Mouse (Mus musculus) hindbrain, embryonic 14.5 days (tissue): ENCODE measurements around the gene Abca7. TPM values are rescaled to one million over a fixed set of nuclear protein-coding genes. Genes with fewer than 3 reads are reported as not detected.
"Not testable (repeated sequence)": the region's sequence is repeated elsewhere in the genome, so short reads cannot be mapped to it uniquely, and the experiment has no call there.

Experiments
- ATAC-seq: fragments of 200-750 bp; cut with Nextera tagmentation; 2 replicates; pipeline ENCODE4 v1.8.0; 2017; ENCODE audit warnings: moderate number of reproducible peaks, mild to moderate bottlenecking, moderate TSS enrichment, moderate library complexity; ENCODE audit not compliant: low FRiP score
- DNase-seq: peaks from one replicate; pipeline ENCODE4 v3.0.0-alpha.2; 2015; ENCODE audit warnings: low spot score
- H3K27ac ChIP-seq: fragments of 300-500 bp; sonication (generic); 2 replicates; pipeline ENCODE4 v1.5.1; 2014; ENCODE audit warnings: mild to moderate bottlenecking, moderate library complexity
- H3K27me3 ChIP-seq: fragments of 300-500 bp; sonication (generic); 2 replicates; pipeline ENCODE4 v1.6.1; 2014; ENCODE audit warnings: mild to moderate bottlenecking, low read length, mixed read lengths; ENCODE audit not compliant: control insufficient read depth, insufficient read depth
- H3K36me3 ChIP-seq: fragments of 300-500 bp; sonication (generic); replicated peaks from 2 replicates; pipeline ENCODE4 v1.6.1; 2014; ENCODE audit not compliant: control insufficient read depth, insufficient read depth
- H3K4me1 ChIP-seq: fragments of 300-500 bp; sonication (generic); replicated peaks from 2 replicates; pipeline ENCODE4 v1.6.1; 2014; ENCODE audit warnings: antibody characterized with exemption, low read length, mixed read lengths; ENCODE audit not compliant: control insufficient read depth, insufficient read depth
- H3K4me2 ChIP-seq: fragments of 300-500 bp; sonication (generic); replicated peaks from 2 replicates; pipeline ENCODE4 v1.6.1; 2014; ENCODE audit warnings: mild to moderate bottlenecking, moderate library complexity
- H3K4me3 ChIP-seq: fragments of 300-500 bp; sonication (generic); replicated peaks from 2 replicates; pipeline ENCODE4 v1.5.1; 2014; ENCODE audit warnings: mild to moderate bottlenecking, low read length
- H3K9ac ChIP-seq: fragments of 300-500 bp; sonication (generic); 2 replicates; pipeline ENCODE4 v1.6.1; 2014
- H3K9me3 ChIP-seq: fragments of 300-500 bp; sonication (generic); 2 replicates; pipeline ENCODE4 v1.6.1; 2016; ENCODE audit warnings: low read length; ENCODE audit not compliant: control insufficient read depth
- WGBS: fragments of 180-500 bp; shearing (Covaris S2); extraction: QIAGEN DNeasy Blood & Tissue Kit; methylation state at CpG from one replicate; pipeline ENCODE4 v1.1.7; 2014; 5-methylcytosine and 5-hydroxymethylcytosine counted together
- polyA plus RNA-seq: library from polyadenylated mRNA; unstranded; fragments of >200 nt; fragmentation: Nextera tagmentation; extraction: Ambion mirVana; gene quantifications from 2 replicates; pipeline ENCODE4 v1.2.1, GENCODE M21; 2014

Gene Abca7
- polyA plus RNA-seq, 1 experiment from 2014 or later = 4.1 TPM

DNA sequence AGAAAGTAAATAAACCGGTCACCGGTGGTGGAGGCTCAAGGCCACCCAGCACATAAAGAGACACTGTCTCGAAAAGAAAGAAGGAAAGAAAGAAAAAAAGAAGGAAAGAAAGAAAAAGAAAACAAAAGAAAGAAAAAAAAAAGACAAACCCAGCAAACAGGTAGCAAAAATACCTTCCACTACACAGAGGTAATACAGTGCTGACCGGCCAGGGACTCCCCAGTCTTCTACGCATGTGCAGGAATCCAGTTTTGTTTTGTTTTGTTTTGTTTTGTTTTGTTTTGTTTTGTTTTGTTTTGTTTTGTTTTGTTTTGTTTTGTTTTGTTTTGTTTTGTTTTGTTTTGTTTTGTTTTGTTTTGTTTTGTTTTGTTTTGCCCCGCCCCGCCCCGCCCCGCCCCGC lies 36.9 kb upstream of the Abca7 start:
- ATAC-seq = not testable (repeated sequence)

GRCm38 (mm10) chr10:79959847-79960601 lies 36.3 kb upstream of the Abca7 start, which contains the start of gene Wdr18:
Wdr18 (plus strand) TSS chr10:79960152.
- ATAC-seq = peak; percentile 96
- peaks cover 37% of the 10 kb centered on the region for H3K36me3 ChIP-seq
- peak; percentile 100 for DNase-seq
- H3K27ac ChIP-seq = peak within 1 kb of the TSS; percentile 69; the same call in 1 of the 2 replicates
- peaks cover 10% of the 10 kb centered on the region for H3K4me1 ChIP-seq
- H3K9ac ChIP-seq = peak within 1 kb of the TSS; percentile 83
- under 1% methylated on average over 61 of the region's 61 CpGs for WGBS
- H3K4me3 ChIP-seq = peak within 1 kb of the TSS; percentile 96
- H3K4me2 ChIP-seq = peak within 1 kb of the TSS; percentile 88
- H3K27me3 ChIP-seq = no peaks in the 10 kb centered on the region
- no peaks in the 10 kb centered on the region for H3K9me3 ChIP-seq

More for the DNA sequence above, 36.9 kb upstream of the Abca7 start:
- H3K4me1 ChIP-seq, H3K27me3 ChIP-seq, H3K4me3 ChIP-seq, H3K9me3 ChIP-seq, DNase-seq, H3K9ac ChIP-seq, H3K27ac ChIP-seq: not testable (repeated sequence)
- 34% methylated on average over 10 of the region's 10 CpGs for WGBS
- H3K36me3 ChIP-seq = peaks cover 31% of the 10 kb centered on the region
- H3K4me2 ChIP-seq = 0 out of 2 replicates have a peak overlapping the region, but pooled peaks have one; percentile 88

- H3K4me3 ChIP-seq = peak overlapping the region; percentile 96
- WGBS = 22% methylated on average over 10 of the region's 10 CpGs
- H3K4me1 ChIP-seq = peaks cover 10% of the 10 kb centered on the region
- peak overlapping the region; percentile 88 for H3K4me2 ChIP-seq
- H3K27me3 ChIP-seq = no peaks in the 10 kb centered on the region
- H3K9ac ChIP-seq = peak overlapping the region; percentile 83
- peaks cover 45% of the 10 kb centered on the region for H3K36me3 ChIP-seq
- no peak overlapping the region for H3K27ac ChIP-seq
- DNase-seq = no peak
- no peaks in the 10 kb centered on the region for H3K9me3 ChIP-seq
- no peak for ATAC-seq
Measured at GRCm38 (mm10) chr10:79960671-79961294, 35.5 kb upstream of the Abca7 start.

GRCm38 (mm10) chr10:79964727-79965126 lies 31.6 kb upstream of the Abca7 start:
- peaks cover 7% of the 10 kb centered on the region for H3K27me3 ChIP-seq
- no peaks in the 10 kb centered on the region for H3K9me3 ChIP-seq
- no peak overlapping the region for H3K9ac ChIP-seq
- no peak overlapping the region for H3K4me3 ChIP-seq
- DNase-seq (no peak), ATAC-seq (no peak)
- peaks cover 10% of the 10 kb centered on the region for H3K4me1 ChIP-seq
- WGBS = 95% methylated on average over 7 of the region's 7 CpGs
- no peak overlapping the region for H3K4me2 ChIP-seq
- H3K36me3 ChIP-seq = peaks cover 68% of the 10 kb centered on the region
- H3K27ac ChIP-seq = no peak overlapping the region

- peaks cover 68% of the 10 kb centered on the region for H3K36me3 ChIP-seq
Measured at GRCm38 (mm10) chr10:79965325-79965724, 31.0 kb upstream of the Abca7 start.

GRCm38 (mm10) chr10:79966886-79967400 lies 29.4 kb upstream of the Abca7 start:
- H3K27me3 ChIP-seq = peaks cover 27% of the 10 kb centered on the region
- peaks cover 6% of the 10 kb centered on the region; the same call in 1 of the 2 replicates for H3K4me1 ChIP-seq
- no peak overlapping the region for H3K27ac ChIP-seq
- H3K36me3 ChIP-seq = peaks cover 61% of the 10 kb centered on the region
- DNase-seq (no peak), ATAC-seq (no peak)
- no peak overlapping the region for H3K9ac ChIP-seq
- no peak overlapping the region for H3K4me3 ChIP-seq
- no peaks in the 10 kb centered on the region for H3K9me3 ChIP-seq
- H3K4me2 ChIP-seq = no peak overlapping the region
- WGBS = 85% methylated on average over 5 of the region's 5 CpGs

More at GRCm38 (mm10) chr10:79965325-79965724, 31.0 kb upstream of the Abca7 start:
- H3K27ac ChIP-seq = no peak overlapping the region
- ATAC-seq (no peak), DNase-seq (no peak)
- WGBS = 96% methylated on average over 5 of the region's 5 CpGs
- H3K27me3 ChIP-seq = peaks cover 11% of the 10 kb centered on the region
- no peaks in the 10 kb centered on the region for H3K9me3 ChIP-seq
- no peak overlapping the region for H3K4me2 ChIP-seq
- no peak overlapping the region for H3K9ac ChIP-seq
- H3K4me1 ChIP-seq = peaks cover 10% of the 10 kb centered on the region
- H3K4me3 ChIP-seq = no peak overlapping the region

DNA sequence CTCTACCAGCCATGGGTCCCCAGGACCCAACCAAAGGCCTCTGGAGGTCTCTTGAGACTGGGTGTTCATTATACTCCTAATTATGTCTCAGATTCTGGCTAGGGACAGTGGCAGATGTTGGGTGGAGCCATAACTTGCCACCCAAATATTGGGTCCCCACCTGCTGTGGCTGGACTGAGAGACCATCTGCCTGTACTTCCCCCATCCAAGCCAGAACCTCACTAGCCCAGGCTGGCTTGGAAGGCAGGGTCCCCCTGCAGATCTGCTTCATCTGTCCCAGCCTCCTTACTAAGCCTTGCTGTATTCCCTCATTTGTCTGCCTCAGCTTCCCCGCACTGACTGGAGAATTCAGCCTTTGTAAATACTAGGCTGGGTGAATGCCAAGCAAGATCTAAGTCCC lies 28.1 kb upstream of the Abca7 start:
- H3K36me3 ChIP-seq = peaks cover 49% of the 10 kb centered on the region

GRCm38 (mm10) chr10:79969124-79969568 lies 27.1 kb upstream of the Abca7 start:
- H3K27me3 ChIP-seq = peaks cover 41% of the 10 kb centered on the region

More for the DNA sequence above, 28.1 kb upstream of the Abca7 start:
- Histone ChIP-seq H3K27me3 (peaks cover 39% of the 10 kb centered on the region), H3K4me2 (no peak overlapping the region), H3K27ac (no peak overlapping the region), H3K9ac (no peak overlapping the region), H3K4me3 (no peak overlapping the region), H3K4me1 (peaks cover 6% of the 10 kb centered on the region; the same call in 1 of the 2 replicates), H3K9me3 (no peaks in the 10 kb centered on the region)
- DNase-seq (no peak), ATAC-seq (no peak)
- WGBS = 91% methylated on average over 1 of the region's 1 CpGs

More at GRCm38 (mm10) chr10:79969124-79969568, 27.1 kb upstream of the Abca7 start:
- Histone ChIP-seq H3K4me2 (no peak overlapping the region), H3K27ac (no peak overlapping the region), H3K4me3 (no peak overlapping the region), H3K9ac (no peak overlapping the region), H3K9me3 (no peaks in the 10 kb centered on the region), H3K4me1 (peaks cover 6% of the 10 kb centered on the region; the same call in 1 of the 2 replicates), H3K36me3 (peaks cover 43% of the 10 kb centered on the region)
- 19% methylated on average over 3 of the region's 3 CpGs for WGBS
- DNase-seq = no peak
- no peak for ATAC-seq
